Mouse (Mus musculus): ENCODE data around the gene Olfr955. TPM values are rescaled to one million over a fixed set of nuclear protein-coding genes. Genes with fewer than 3 reads are reported as not detected.

Gene Olfr955
- not detected in 2 replicates for polyA plus RNA-seq (2012; ENCODE audit: low replicate concordance)

DNA sequence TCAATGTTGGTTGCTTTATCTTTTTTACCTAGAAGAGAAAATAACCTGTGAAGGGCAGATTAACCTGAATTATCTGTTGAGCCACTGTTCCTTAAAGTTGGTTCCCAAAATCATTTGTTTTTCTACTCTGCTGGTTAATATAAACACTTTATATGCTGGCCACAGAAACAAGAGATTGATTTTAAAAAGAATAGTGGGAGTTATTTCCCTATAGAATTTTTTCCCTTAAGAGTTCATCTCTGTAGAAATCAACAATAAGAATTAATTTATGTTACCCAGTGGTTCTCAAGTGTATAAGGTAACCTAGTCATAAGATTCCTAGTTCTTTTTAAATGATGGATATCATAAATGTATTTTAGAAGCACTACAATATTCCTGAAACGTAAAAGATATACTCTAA, at the start of gene Olfr955:
Gene Olfr955 (minus strand): TSS at position 101 of the 400 bp plus-strand sequence.

GRCm38 (mm10) chr9:39515531-39515930, 43.8 kb upstream of the Olfr955 start, which contains the start of gene Olfr957:
Olfr957 (minus strand) TSS chr9:39515809.

GRCm38 (mm10) chr9:39493895-39494294, 22.2 kb upstream of the Olfr955 start, which contains the start of gene Olfr44:
Olfr44 (minus strand) TSS chr9:39493995.

DNA sequence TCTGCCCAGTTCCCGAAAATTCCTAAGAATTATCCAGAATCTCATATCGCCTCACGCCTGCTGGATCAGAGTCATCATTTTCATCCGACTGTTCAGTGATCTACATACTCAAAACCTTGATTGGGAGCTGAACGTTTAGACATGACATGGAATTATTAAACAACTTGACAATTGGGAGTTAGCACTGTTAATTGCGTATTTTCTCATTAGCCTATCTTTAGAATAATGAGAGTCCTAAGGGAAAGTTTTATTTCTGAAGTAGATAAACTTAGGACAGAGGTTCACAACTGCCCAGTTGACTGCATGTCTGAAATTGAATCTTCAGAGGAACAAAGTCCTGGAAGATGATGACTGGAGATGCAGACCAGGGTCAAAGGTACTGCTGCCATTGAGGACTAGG, 15.3 kb downstream of the Olfr955 start, which contains the start of gene Olfr954:
Gene Olfr954 (plus strand): TSS at position 301 of the 400 bp plus-strand sequence.

GRCm38 (mm10) chr9:39427048-39427447, 44.7 kb downstream of the Olfr955 start, which contains the start of gene Olfr952:
Olfr952 (minus strand) TSS chr9:39427148.

Other genes with a start within 250 kb of the Olfr955 start
- not detected in 2 replicates for gene Olfr1537, start 221.9 kb downstream of the Olfr955 start, polyA plus RNA-seq (2012; ENCODE audit: low replicate concordance)
- gene Olfr945, start 195.1 kb downstream of the Olfr955 start, polyA plus RNA-seq (2012; ENCODE audit: low replicate concordance), result not detected in 2 replicates
- gene Olfr948, start 145.9 kb downstream of the Olfr955 start, polyA plus RNA-seq (2012; ENCODE audit: low replicate concordance), result not detected in 2 replicates
- not detected in 2 replicates for gene Olfr951, start 84.5 kb downstream of the Olfr955 start, polyA plus RNA-seq (2012; ENCODE audit: low replicate concordance)
- gene Olfr952, start 44.8 kb downstream of the Olfr955 start, polyA plus RNA-seq (2012; ENCODE audit: low replicate concordance), result not detected in 2 replicates
- not detected in 2 replicates for gene Olfr954, start 15.2 kb downstream of the Olfr955 start, polyA plus RNA-seq (2012; ENCODE audit: low replicate concordance)
- gene Olfr44, start 22.1 kb upstream of the Olfr955 start, polyA plus RNA-seq (2012; ENCODE audit: low replicate concordance), result not detected in 2 replicates
- gene Olfr957, start 43.9 kb upstream of the Olfr955 start, polyA plus RNA-seq (2012; ENCODE audit: low replicate concordance), result not detected in 2 replicates
- gene Olfr958, start 82.1 kb upstream of the Olfr955 start, polyA plus RNA-seq (2012; ENCODE audit: low replicate concordance), result not detected in 2 replicates
- gene Olfr959, start 103.6 kb upstream of the Olfr955 start, polyA plus RNA-seq (2012; ENCODE audit: low replicate concordance), result not detected in 2 replicates
- not detected in 2 replicates for gene AW551984, start 132.5 kb upstream of the Olfr955 start, polyA plus RNA-seq (2012; ENCODE audit: low replicate concordance)
- not detected in 2 replicates for gene Olfr148, start 138.7 kb upstream of the Olfr955 start, polyA plus RNA-seq (2012; ENCODE audit: low replicate concordance)
- not detected in 2 replicates for gene Olfr960, start 149.4 kb upstream of the Olfr955 start, polyA plus RNA-seq (2012; ENCODE audit: low replicate concordance)
- not detected in 2 replicates for gene Olfr961, start 173.1 kb upstream of the Olfr955 start, polyA plus RNA-seq (2012; ENCODE audit: low replicate concordance)
- not detected in 2 replicates for gene Olfr963, start 195.3 kb upstream of the Olfr955 start, polyA plus RNA-seq (2012; ENCODE audit: low replicate concordance)
- not detected in 2 replicates for gene Olfr149, start 235.2 kb upstream of the Olfr955 start, polyA plus RNA-seq (2012; ENCODE audit: low replicate concordance)
- gene Olfr965, start 239.4 kb upstream of the Olfr955 start, polyA plus RNA-seq (2012; ENCODE audit: low replicate concordance), result not detected in 2 replicates